Mouse (Mus musculus): ENCODE results near the gene C530008M17Rik.

GRCm38 (mm10) chr5:76785013-76785412, 128.7 kb downstream of the C530008M17Rik start:
- no peak for TF ChIP-seq POLR2A (IDR thresholded peaks at IDR 0.05; ENCODE audit: borderline replicate concordance, extremely low read depth, low read depth, low read length)
- no peak for TF ChIP-seq CTCF (IDR thresholded peaks at IDR 0.05; ENCODE audit: insufficient read depth, low read length)

Data from lung, adult 2 months (tissue).